Mouse (Mus musculus) liver, embryonic 14.5 days (tissue): ENCODE data around the gene Arpp21.

Source experiments
- CTCF ChIP-seq: IDR thresholded peaks from 2 replicates; pipeline ENCODE4 v1.5.1; 2016; ENCODE audit warnings: antibody characterized with exemption, low read depth, control low read depth
- EP300 ChIP-seq: IDR thresholded peaks from 2 replicates; pipeline ENCODE4 v1.6.1; 2016; ENCODE audit warnings: antibody characterized with exemption, low read depth

GRCm38 (mm10) chr9:112213411-112214255, 22.1 kb downstream of the Arpp21 start:
- 0 out of 2 replicates have a peak, but pooled peaks have one; percentile 18 for TF ChIP-seq CTCF
- no peak for TF ChIP-seq EP300
